Mouse (Mus musculus) limb, embryonic 10.5 days (tissue): ENCODE data around the gene Reck. TPM values are rescaled to one million over a fixed set of nuclear protein-coding genes. Genes with fewer than 3 reads are reported as not detected.

ENCODE experiments used
- DNase-seq: peaks from one replicate; pipeline ENCODE4 v3.0.0-alpha.2; 2017; ENCODE audit warnings: low spot score
- H3K27ac ChIP-seq: fragments of 300-500 bp; sonication (generic); 2 replicates; pipeline ENCODE4 v1.5.1; 2016; ENCODE audit warnings: mild to moderate bottlenecking
- H3K27me3 ChIP-seq: fragments of 300-500 bp; sonication (generic); 2 replicates; pipeline ENCODE4 v1.6.1; 2016; ENCODE audit warnings: low read depth, mild to moderate bottlenecking; ENCODE audit not compliant: poor library complexity, severe bottlenecking
- H3K36me3 ChIP-seq: fragments of 300-500 bp; sonication (generic); 2 replicates; pipeline ENCODE4 v1.6.1; 2016; ENCODE audit warnings: mild to moderate bottlenecking, moderate library complexity
- H3K4me1 ChIP-seq: fragments of 300-500 bp; sonication (generic); 2 replicates; pipeline ENCODE4 v1.6.1; 2016
- H3K4me3 ChIP-seq: fragments of 300-500 bp; sonication (generic); 2 replicates; pipeline ENCODE4 v1.5.1; 2016; ENCODE audit warnings: mild to moderate bottlenecking, moderate library complexity
- H3K9me3 ChIP-seq: fragments of 300-500 bp; sonication (generic); replicated peaks from 2 replicates; pipeline ENCODE4 v1.6.1; 2016; ENCODE audit warnings: mild to moderate bottlenecking
- WGBS: fragments of 180-500 bp; shearing (Covaris S2); methylation state at CpG from one replicate; pipeline ENCODE4 v1.1.7; 2016; 5-methylcytosine and 5-hydroxymethylcytosine counted together
- polyA plus RNA-seq: library from polyadenylated mRNA; unstranded; fragments of >200 nt; fragmentation: Nextera tagmentation; extraction: Ambion mirVana; gene quantifications from 2 replicates; pipeline ENCODE4 v1.2.1, GENCODE M21; 2016

Gene Reck
- polyA plus RNA-seq, 1 experiment from 2014 or later = 22.9 TPM

DNA sequence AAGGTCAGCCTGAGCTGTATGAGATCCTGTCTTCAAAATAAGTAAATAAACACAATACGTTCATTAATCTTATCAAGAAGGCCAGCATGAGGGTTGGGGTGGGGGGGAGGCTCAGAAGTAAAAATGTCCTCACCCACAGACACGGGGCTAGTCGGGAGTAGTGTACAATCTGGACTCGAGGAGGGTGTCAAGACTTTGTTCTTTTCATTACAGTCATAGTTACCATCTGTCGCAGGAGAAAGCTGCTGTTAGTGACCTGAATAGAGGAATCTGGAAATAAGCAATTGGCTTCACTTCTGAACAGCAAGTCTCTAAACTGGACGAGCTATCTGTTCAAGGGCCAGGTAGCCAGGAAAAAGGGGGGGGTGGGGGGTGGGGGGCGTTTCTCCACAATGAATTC is 829 bp upstream of the Reck start:
- DNase-seq = no peak
- no peaks in the 10 kb centered on the region for H3K36me3 ChIP-seq
- peaks cover 41% of the 10 kb centered on the region for H3K4me1 ChIP-seq
- no peaks in the 10 kb centered on the region for H3K9me3 ChIP-seq
- no peaks in the 10 kb centered on the region for H3K27me3 ChIP-seq
- WGBS = 59% methylated on average over 7 of the region's 7 CpGs
- H3K4me3 ChIP-seq = peak overlapping the region; percentile 81
- peak overlapping the region; percentile 97 for H3K27ac ChIP-seq

DNA sequence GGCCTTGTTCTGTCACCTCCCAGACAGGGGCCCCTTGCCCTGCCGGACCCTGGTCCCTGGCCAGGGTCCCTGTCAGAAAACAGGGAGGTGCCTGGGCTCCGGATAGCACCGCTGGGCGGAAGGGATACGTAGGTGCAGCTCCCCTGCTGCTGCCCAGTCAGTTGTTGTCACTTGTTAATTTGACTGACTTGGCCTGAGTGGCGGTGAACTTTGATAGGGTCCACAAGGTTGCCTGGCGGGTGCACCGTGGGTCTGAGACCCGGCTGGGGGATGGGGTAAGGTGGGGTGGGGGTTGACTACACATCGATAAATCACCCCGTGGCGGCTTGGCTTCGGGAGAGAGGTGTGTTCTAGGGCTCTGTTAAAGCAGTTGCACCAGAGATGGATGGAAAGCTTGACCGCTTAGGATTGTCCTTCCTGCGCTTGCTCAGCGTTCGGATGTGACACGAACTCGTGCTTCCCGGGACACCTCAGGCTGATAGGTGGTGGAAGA is 635 bp downstream of the Reck start:
- under 1% methylated on average over 20 of the region's 20 CpGs for WGBS
- H3K4me1 ChIP-seq = peaks cover 41% of the 10 kb centered on the region
- H3K4me3 ChIP-seq = peak overlapping the region; percentile 81
- H3K36me3 ChIP-seq = no peaks in the 10 kb centered on the region
- H3K27ac ChIP-seq = peak overlapping the region; percentile 97
- H3K27me3 ChIP-seq = no peaks in the 10 kb centered on the region
- DNase-seq = peak; percentile 73
- H3K9me3 ChIP-seq = no peaks in the 10 kb centered on the region

DNA sequence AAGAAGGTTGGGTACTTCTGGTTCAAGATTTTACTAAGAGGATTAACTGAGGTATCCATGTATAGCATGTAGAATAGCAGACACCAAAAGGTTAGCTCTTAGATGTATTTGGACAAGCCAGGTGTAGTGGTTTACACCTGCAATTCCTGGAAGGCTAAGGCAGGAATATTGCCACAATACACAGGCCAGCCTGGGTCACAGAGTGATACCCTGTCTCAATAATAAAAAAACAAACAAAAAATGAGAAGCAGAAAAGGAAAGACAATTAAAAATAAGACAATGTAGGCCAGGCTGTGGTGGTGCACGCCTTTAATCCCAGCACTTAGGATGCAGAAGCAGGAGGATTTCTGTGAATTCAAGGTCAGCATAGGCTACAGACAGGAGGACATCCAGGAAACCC is 1.9 kb downstream of the Reck start:
- no peak for DNase-seq
- WGBS = 94% methylated on average over 1 of the region's 1 CpGs
- H3K27me3 ChIP-seq = no peaks in the 10 kb centered on the region
- H3K4me1 ChIP-seq = peaks cover 44% of the 10 kb centered on the region
- no peak overlapping the region for H3K4me3 ChIP-seq
- no peaks in the 10 kb centered on the region for H3K9me3 ChIP-seq
- H3K27ac ChIP-seq = no peak overlapping the region
- no peaks in the 10 kb centered on the region for H3K36me3 ChIP-seq

DNA sequence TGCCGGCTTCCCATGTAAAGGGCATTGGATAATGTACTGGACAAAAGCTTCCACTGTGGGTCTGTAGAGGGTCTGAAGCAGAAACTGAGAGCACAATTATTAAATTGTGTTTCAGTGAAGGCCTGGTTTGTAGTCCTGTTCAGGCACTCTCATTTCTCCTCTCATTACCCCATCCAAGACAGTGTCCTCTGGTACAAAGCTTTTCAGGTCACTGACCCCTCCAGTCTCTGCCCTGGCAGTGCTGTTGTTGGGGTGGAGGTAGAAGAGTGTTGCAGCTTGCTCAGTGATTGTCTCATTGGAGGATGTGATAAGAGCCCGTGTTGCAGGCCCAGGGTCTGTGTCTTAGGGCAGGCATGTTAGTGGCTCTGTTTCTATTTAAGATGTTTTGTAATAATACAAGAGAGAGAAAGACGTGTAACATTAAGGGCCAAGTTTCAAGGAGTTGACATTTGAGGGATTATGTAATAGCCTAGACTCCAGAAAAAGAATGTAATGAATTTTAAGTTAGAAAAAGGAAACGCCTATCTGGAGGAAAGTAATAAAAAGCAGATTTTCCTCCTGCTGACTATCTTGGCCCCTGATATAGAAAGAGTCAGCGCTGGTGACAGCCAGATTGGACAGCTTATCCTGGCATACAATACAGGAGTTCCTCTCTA is 2.9 kb downstream of the Reck start:
- no peak for DNase-seq
- Histone ChIP-seq H3K27ac (0 out of 2 replicates have a peak overlapping the region, but pooled peaks have one; percentile 20), H3K9me3 (no peaks in the 10 kb centered on the region), H3K4me3 (no peak overlapping the region), H3K36me3 (no peaks in the 10 kb centered on the region), H3K27me3 (no peaks in the 10 kb centered on the region), H3K4me1 (peaks cover 50% of the 10 kb centered on the region)
- WGBS = 35% methylated on average over 5 of the region's 5 CpGs

DNA sequence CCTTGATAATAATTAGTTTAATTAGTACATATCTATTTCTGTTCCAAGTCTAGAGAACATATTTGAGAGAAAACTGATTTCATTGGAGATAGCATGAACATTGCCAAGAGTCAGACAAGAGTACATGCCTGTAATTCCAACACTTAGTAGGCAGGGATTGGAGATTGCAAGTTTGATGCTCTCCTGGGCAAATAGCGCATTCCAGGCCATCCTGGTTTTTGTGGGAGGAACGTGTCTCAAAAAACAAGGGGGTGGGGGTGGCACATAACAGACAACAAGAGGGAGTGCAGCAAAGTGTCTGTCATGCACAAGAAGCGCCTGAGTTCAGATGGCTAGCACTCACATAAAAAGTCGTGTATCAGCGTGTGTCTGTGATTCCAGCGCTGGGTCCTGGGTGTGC is 4.2 kb downstream of the Reck start:
- H3K27me3 ChIP-seq = no peaks in the 10 kb centered on the region
- H3K4me1 ChIP-seq = peaks cover 61% of the 10 kb centered on the region
- H3K27ac ChIP-seq = no peak overlapping the region
- H3K36me3 ChIP-seq = no peaks in the 10 kb centered on the region
- WGBS = 75% methylated on average over 6 of the region's 6 CpGs
- DNase-seq = no peak
- H3K4me3 ChIP-seq = no peak overlapping the region
- H3K9me3 ChIP-seq = no peaks in the 10 kb centered on the region

DNA sequence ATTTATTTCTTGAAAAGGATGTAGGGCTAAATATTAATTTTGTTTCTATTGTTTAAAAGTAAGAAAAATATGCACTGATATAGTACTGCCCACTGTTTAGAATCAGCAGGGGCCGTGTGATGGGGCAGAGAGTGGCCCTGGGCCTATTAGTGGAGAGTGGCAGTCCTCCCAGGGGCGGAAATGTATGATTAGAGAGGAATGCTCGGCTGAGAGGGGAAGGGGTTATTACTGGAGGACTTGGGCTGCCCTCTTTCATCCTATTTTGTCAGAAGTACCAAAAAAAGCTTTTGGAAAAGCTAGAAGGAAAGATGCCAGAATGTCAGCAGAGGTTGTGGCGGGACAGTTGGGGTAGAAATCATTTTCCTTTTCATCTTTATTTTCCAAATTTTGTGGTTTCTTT is 8.9 kb downstream of the Reck start:
- H3K36me3 ChIP-seq = peaks cover 13% of the 10 kb centered on the region
- no peaks in the 10 kb centered on the region for H3K27me3 ChIP-seq
- H3K4me3 ChIP-seq = peak overlapping the region; percentile 26
- 11% methylated on average over 4 of the region's 4 CpGs for WGBS
- DNase-seq = peak; percentile 58
- H3K27ac ChIP-seq = peak overlapping the region; percentile 83
- H3K9me3 ChIP-seq = no peaks in the 10 kb centered on the region
- H3K4me1 ChIP-seq = peaks cover 43% of the 10 kb centered on the region

DNA sequence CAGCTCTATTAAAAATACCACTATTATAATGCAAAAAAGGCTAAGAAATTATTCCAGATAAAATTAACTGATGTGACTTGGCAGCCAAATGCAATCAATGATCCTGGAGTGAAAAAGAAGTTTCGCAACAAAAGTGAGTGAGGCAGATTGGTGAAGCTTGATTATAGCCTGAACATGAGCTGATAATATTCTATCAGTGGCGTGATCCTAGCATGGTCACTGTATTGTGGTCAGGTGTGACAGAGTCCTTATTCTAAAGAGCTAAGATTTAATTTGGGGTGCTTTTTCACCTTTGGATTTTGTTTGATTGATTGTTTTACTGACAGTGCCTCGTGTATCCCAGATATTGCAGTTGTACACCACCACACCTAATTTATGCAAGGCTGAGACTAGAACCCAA is 15.9 kb downstream of the Reck start:
- Histone ChIP-seq H3K4me3 (no peak overlapping the region), H3K27ac (no peak overlapping the region), H3K36me3 (peaks cover 41% of the 10 kb centered on the region), H3K27me3 (no peaks in the 10 kb centered on the region), H3K4me1 (peaks cover 4% of the 10 kb centered on the region), H3K9me3 (no peaks in the 10 kb centered on the region)
- DNase-seq = no peak
- WGBS = 89% methylated on average over 3 of the region's 3 CpGs

DNA sequence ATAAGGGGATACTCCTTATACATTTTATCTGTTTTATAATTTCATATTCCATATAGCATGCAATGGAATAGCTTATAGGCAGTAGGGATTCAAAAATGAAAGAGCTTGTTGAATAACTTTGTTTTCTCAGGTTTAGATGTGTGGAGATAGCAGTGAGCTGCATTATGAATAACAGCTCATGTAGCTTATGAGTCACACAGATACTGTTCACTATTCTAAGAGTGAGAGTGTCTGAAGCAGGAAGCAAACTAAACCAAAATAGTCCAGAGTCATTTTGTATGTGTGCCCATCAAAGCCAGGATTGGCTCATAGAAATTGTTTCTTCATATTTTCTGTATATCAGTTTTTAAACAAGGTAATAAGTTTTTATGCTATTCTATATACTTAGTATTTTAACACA is 21.9 kb downstream of the Reck start:
- no peaks in the 10 kb centered on the region for H3K27me3 ChIP-seq
- H3K36me3 ChIP-seq = peaks cover 78% of the 10 kb centered on the region

DNA sequence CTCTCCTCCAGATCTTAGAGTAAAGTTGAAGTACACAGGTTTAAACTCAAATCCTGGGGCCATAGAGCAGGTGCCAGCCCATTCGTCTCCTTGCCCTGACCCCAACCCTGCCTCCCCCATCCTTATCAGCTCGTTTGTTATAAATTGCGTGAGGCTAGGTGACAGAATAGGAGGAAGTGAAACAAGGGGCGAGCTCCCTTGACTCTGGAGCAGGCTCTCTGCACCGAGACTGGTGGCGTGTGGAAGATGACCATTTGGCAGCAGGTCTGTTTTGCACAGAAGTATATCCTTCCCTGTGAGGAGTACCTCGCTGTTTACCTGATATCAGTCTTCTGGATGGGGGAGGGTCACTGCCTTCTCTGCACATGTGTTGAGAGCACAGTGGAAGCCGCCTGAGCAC is 23.9 kb downstream of the Reck start:
- no peak overlapping the region for H3K4me3 ChIP-seq
- H3K9me3 ChIP-seq = no peaks in the 10 kb centered on the region
- H3K27me3 ChIP-seq = no peaks in the 10 kb centered on the region
- H3K27ac ChIP-seq = no peak overlapping the region
- peaks cover 83% of the 10 kb centered on the region for H3K36me3 ChIP-seq
- DNase-seq = no peak
- WGBS = 45% methylated on average over 8 of the region's 8 CpGs
- peaks cover 5% of the 10 kb centered on the region; the same call in 1 of the 2 replicates for H3K4me1 ChIP-seq

More for the DNA sequence above, 21.9 kb downstream of the Reck start:
- Histone ChIP-seq H3K4me1 (peaks cover 5% of the 10 kb centered on the region; the same call in 1 of the 2 replicates), H3K4me3 (no peak overlapping the region), H3K27ac (no peak overlapping the region), H3K9me3 (no peaks in the 10 kb centered on the region)
- no peak for DNase-seq

DNA sequence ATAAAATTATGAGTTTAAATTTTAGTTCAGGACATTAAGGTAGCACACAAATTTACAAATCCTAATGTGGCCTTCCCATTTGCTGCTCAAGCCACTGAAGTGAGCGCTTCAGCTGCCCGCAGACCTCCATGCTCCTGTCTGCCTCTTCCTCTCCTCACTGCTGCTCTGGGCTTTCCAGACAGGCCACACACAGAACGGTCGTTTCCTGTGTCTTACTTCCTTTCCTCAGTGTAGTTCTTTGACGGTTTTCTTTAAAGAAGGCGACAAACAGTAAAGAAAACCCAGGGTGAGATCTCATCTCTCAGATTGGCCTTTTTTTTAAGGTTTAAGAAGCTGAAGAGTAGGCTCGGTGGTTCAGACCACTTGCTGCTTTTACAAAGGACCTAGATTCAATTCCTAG is 28.4 kb downstream of the Reck start:
- peaks cover 68% of the 10 kb centered on the region for H3K36me3 ChIP-seq
- H3K4me3 ChIP-seq = no peak overlapping the region
- no peak overlapping the region for H3K27ac ChIP-seq
- no peak for DNase-seq
- no peaks in the 10 kb centered on the region for H3K9me3 ChIP-seq
- peaks cover 5% of the 10 kb centered on the region; the same call in 1 of the 2 replicates for H3K4me1 ChIP-seq
- H3K27me3 ChIP-seq = no peaks in the 10 kb centered on the region
- WGBS = 77% methylated on average over 7 of the region's 7 CpGs

DNA sequence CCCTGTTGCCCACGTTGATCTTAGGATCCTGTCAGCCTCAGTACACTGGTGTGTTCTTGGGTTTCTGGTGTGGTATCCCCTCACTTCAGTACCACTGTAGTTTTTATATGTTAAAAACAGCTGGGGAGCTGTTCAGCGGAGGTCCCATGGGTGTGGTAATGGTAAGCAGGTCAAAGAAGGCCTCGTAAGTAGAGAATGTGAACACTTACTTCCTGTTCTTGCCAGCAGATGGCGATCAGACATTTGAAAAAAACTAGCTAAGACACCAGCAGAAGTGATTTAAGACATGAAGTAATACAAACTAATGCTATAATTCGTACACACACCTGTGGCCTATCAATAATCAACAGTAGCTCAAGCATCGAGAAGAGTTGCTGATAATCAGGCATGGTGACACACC is 31.1 kb downstream of the Reck start:
- Histone ChIP-seq H3K4me1 (0 out of 2 replicates have a peak, but pooled peaks cover 4% of the 10 kb centered on the region), H3K27me3 (no peaks in the 10 kb centered on the region), H3K9me3 (no peaks in the 10 kb centered on the region), H3K27ac (no peak overlapping the region), H3K36me3 (peaks cover 71% of the 10 kb centered on the region), H3K4me3 (no peak overlapping the region)
- WGBS = 41% methylated on average over 6 of the region's 6 CpGs
- no peak for DNase-seq

DNA sequence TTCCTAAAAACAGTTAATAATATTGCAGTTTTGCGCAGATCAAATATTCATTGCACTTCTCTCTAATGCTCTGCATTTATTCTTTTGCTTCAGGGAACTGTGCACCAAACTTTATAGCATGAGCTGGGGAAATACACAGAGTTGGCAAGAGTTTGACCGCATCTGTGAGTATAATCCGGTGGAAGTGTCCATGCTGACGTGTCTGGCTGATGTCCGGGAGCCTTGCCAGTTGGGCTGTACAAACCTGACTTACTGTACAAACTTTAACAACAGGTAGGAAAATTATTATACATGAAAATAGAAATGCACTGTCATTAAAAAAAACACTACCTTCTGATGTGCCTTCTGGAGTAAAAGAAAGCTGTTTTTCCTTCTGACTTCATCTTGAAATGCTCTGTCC is 42.9 kb downstream of the Reck start:
- Histone ChIP-seq H3K4me1 (no peaks in the 10 kb centered on the region), H3K27me3 (no peaks in the 10 kb centered on the region), H3K27ac (no peak overlapping the region), H3K9me3 (no peaks in the 10 kb centered on the region), H3K36me3 (peaks cover 83% of the 10 kb centered on the region), H3K4me3 (no peak overlapping the region)
- no peak for DNase-seq
- WGBS = 96% methylated on average over 5 of the region's 5 CpGs

DNA sequence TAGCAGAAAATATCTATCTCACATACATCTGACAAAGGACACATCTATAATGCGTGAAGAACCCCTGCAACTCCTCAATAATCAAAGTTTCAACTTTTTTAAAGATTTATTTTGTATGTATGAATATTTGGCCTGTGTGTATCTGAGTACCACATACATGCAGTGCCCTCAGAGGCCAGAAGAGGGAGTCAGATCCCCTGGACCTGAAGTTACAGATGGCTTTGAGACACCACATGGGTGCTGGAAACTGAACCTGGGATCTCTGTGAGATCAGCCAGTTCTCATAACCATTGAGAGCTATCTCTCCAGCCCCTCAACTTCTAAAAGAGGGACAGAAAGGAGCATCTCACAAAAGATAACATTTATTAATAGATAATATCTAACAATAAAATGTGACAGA is 45.3 kb downstream of the Reck start:
- no peak overlapping the region for H3K27ac ChIP-seq
- no peaks in the 10 kb centered on the region for H3K27me3 ChIP-seq
- peaks cover 7% of the 10 kb centered on the region for H3K4me1 ChIP-seq
- no peak for DNase-seq
- peaks cover 85% of the 10 kb centered on the region for H3K36me3 ChIP-seq
- 98% methylated on average over 1 of the region's 1 CpGs for WGBS
- H3K9me3 ChIP-seq = no peaks in the 10 kb centered on the region
- H3K4me3 ChIP-seq = no peak overlapping the region

DNA sequence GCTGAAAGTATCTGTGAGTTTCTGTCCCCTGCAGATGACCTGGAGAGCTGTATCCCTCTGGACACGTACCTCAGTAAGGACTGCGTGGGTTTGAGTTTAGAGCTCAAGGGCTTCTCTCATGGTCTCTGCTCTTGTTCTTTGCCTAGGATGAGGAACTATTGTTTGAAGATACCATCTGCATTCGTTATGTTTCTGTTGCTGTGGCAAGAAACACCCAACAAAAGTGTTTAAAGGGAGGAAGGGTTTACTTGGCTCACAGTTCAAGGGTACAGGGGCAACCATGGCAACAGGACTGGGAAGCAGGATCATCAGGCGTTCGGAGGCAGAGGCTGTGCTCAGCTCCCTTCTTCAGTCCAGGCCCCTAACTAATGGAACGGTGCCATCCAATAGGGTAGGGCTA is 49.8 kb downstream of the Reck start:
- Histone ChIP-seq H3K27ac (peak overlapping the region; percentile 72), H3K36me3 (peaks cover 93% of the 10 kb centered on the region)

More for the DNA sequence above, 49.8 kb downstream of the Reck start:
- Histone ChIP-seq H3K4me1 (peaks cover 7% of the 10 kb centered on the region), H3K4me3 (no peak overlapping the region), H3K9me3 (no peaks in the 10 kb centered on the region), H3K27me3 (no peaks in the 10 kb centered on the region)
- DNase-seq = no peak
- 91% methylated on average over 6 of the region's 6 CpGs for WGBS
